20 mouse cellular contexts compared by ENCODE assay signal in the genomic region with DNA sequence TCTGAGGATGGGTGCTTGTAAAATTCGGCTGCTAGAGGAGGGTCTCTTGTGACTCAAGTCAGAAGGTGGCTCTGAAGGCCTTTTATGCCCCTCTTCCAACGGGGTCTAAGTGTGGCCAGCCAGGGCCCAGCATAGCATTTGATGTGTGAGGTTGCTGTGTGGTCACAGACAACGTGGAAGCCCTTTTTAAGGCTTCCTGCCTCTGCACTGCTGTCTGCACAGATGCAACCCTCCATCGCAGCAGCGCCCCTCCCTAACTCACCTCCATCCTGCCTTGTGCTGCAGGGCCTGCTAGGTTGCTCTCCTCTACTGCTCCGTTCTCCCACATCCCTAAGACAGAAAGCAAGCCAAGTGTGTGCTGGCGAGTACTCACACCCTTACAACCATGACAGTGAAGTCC. TPM values are rescaled to one million over a fixed set of nuclear protein-coding genes. Genes with fewer than 3 reads are reported as not detected.
DNase-seq lines count a peak whose midpoint lies in the region; ATAC-seq and TF ChIP-seq lines count a peak whose summit lies in the region.
"Had no signal": no experiment of that assay in that cellular context is flagged by ENCODE, and none has a peak within 500 bp of the region (broad histone marks: within the 10 kb centered on the region; RNA-seq: fewer than 3 reads in every experiment).

No protein-coding gene starts in this region.

- no peak overlapping the region for H3K4me2 ChIP-seq in intestine, embryonic 15.5 days (replicated peaks)
- no peak overlapping the region for H3K4me2 ChIP-seq in intestine, postnatal 0 days (replicated peaks; ENCODE audit: low read depth)
- H3K4me2 ChIP-seq: hindbrain, embryonic 15.5 days; limb, embryonic 12.5 days; liver, embryonic 11.5 days; neural tube, embryonic 13.5 days had no signal

- TF ChIP-seq CTCF in intestine, postnatal 0 days (IDR thresholded peaks at IDR 0.05; ENCODE audit: low read depth) = no peak
- no peak for TF ChIP-seq CTCF in ES-Bruce4 (IDR thresholded peaks at IDR 0.05; ENCODE audit: low read depth, low read length)

- H3K36me3 ChIP-seq in heart, embryonic 10.5 days = no peaks in the 10 kb centered on the region
- H3K36me3 ChIP-seq in intestine, embryonic 15.5 days = no peaks in the 10 kb centered on the region
- H3K36me3 ChIP-seq in intestine, postnatal 0 days (ENCODE audit: control insufficient read depth, insufficient read depth) = no peaks in the 10 kb centered on the region
- no peaks in the 10 kb centered on the region for H3K36me3 ChIP-seq in ES-Bruce4 (ENCODE audit: control insufficient read depth, insufficient read depth, low read length, poor library complexity, severe bottlenecking)
- H3K36me3 ChIP-seq: hindbrain, embryonic 15.5 days; limb, embryonic 12.5 days; neural tube, embryonic 13.5 days had no signal

- TF ChIP-seq POLR2A in ES-Bruce4 (IDR thresholded peaks at IDR 0.05; ENCODE audit: insufficient read depth, low read length) = no peak

- peak overlapping the region; percentile 47 for H3K27ac ChIP-seq in heart, embryonic 10.5 days
- 0 out of 2 replicates have a peak overlapping the region, but pooled peaks have one; percentile 9 for H3K27ac ChIP-seq in intestine, embryonic 15.5 days
- no peak overlapping the region for H3K27ac ChIP-seq in intestine, postnatal 0 days (ENCODE audit: low read depth, low read length)
- H3K27ac ChIP-seq in ES-Bruce4 (ENCODE audit: insufficient read depth, low read length) = peak overlapping the region; percentile 62
- H3K27ac ChIP-seq: hindbrain, embryonic 15.5 days; limb, embryonic 12.5 days; neural tube, embryonic 13.5 days had no signal

- H3K4me3 ChIP-seq in heart, embryonic 10.5 days = no peak overlapping the region
- H3K4me3 ChIP-seq in intestine, embryonic 15.5 days (replicated peaks) = no peak overlapping the region
- no peak overlapping the region for H3K4me3 ChIP-seq in intestine, postnatal 0 days (ENCODE audit: low read depth, low read length)
- H3K4me3 ChIP-seq in ES-Bruce4 (ENCODE audit: low read depth, low read length) = peak overlapping the region; percentile 4; the same call in 1 of the 2 replicates
- H3K4me3 ChIP-seq: hindbrain, embryonic 15.5 days; limb, embryonic 12.5 days; megakaryocyte, embryonic 14.5 days; neural tube, embryonic 13.5 days had no signal

- no peak for TF ChIP-seq EP300 in ES-Bruce4 (IDR thresholded peaks at IDR 0.05; ENCODE audit: insufficient read depth, low read depth, low read length)

- WGBS in heart, embryonic 10.5 days = 66% methylated on average over 7 of the region's 7 CpGs
- WGBS in intestine, embryonic 15.5 days = 75% methylated on average over 7 of the region's 7 CpGs
- WGBS in intestine, postnatal 0 days = 65% methylated on average over 7 of the region's 7 CpGs

- ATAC-seq in intestine, embryonic 15.5 days = no peak
- ATAC-seq in intestine, postnatal 0 days = no peak
- ATAC-seq: forebrain, postnatal 0 days; liver, postnatal 0 days had no signal

- H3K9ac ChIP-seq in intestine, embryonic 15.5 days = no peak overlapping the region
- no peak overlapping the region for H3K9ac ChIP-seq in intestine, postnatal 0 days (ENCODE audit: low read depth, low read length)
- H3K9ac ChIP-seq in ES-Bruce4 (ENCODE audit: low read depth, poor library complexity, severe bottlenecking) = peak overlapping the region; percentile 13; the same call in 1 of the 2 replicates
- H3K9ac ChIP-seq: forebrain, postnatal 0 days; hindbrain, embryonic 15.5 days; limb, embryonic 12.5 days; liver, postnatal 0 days; neural tube, embryonic 13.5 days had no signal

- DNase-seq in heart, embryonic 10.5 days (ENCODE audit: low spot score) = no peak
- no peak for DNase-seq in heart, adult 8-10 months (ENCODE audit: low spot score)
- DNase-seq in R1 (ENCODE audit: low read depth, low spot score) = peak; percentile 42
- no peak for DNase-seq in thymus, postnatal 10 days (ENCODE audit: low spot score in 2 of 2)
- DNase-seq: cerebellum, adult 9-10 months; forebrain, postnatal 0 days; kidney, adult 9 months; layer of hippocampus, postnatal 36 days; liver, postnatal 0 days; midbrain, embryonic 14.5 days; thymus, postnatal 14 days had no signal

- H3K27me3 ChIP-seq in heart, embryonic 10.5 days (ENCODE audit: insufficient read depth, poor library complexity, severe bottlenecking) = peaks cover 2% of the 10 kb centered on the region; the same call in 1 of the 2 replicates
- no peaks in the 10 kb centered on the region for H3K27me3 ChIP-seq in intestine, embryonic 15.5 days (replicated peaks)
- no peaks in the 10 kb centered on the region for H3K27me3 ChIP-seq in intestine, postnatal 0 days (replicated peaks; ENCODE audit: control insufficient read depth, insufficient read depth, low read length)
- H3K27me3 ChIP-seq in ES-Bruce4 (ENCODE audit: control insufficient read depth, insufficient read depth, low read length, poor library complexity, severe bottlenecking) = no peaks in the 10 kb centered on the region
- H3K27me3 ChIP-seq: hindbrain, embryonic 15.5 days; neural tube, embryonic 13.5 days had no signal

- H3K9me3 ChIP-seq in heart, embryonic 10.5 days = no peaks in the 10 kb centered on the region
- H3K9me3 ChIP-seq in intestine, embryonic 15.5 days = no peaks in the 10 kb centered on the region
- no peaks in the 10 kb centered on the region for H3K9me3 ChIP-seq in intestine, postnatal 0 days (ENCODE audit: control insufficient read depth)
- no peaks in the 10 kb centered on the region for H3K9me3 ChIP-seq in ES-Bruce4 (replicated peaks; ENCODE audit: control insufficient read depth, insufficient read depth, low read length, poor library complexity, severe bottlenecking)
- H3K9me3 ChIP-seq: hindbrain, embryonic 15.5 days; limb, embryonic 12.5 days; megakaryocyte, embryonic 14.5 days; neural tube, embryonic 13.5 days had no signal

- peaks cover 19% of the 10 kb centered on the region for H3K4me1 ChIP-seq in heart, embryonic 10.5 days
- no peaks in the 10 kb centered on the region for H3K4me1 ChIP-seq in intestine, embryonic 15.5 days (replicated peaks)
- H3K4me1 ChIP-seq in intestine, postnatal 0 days (replicated peaks; ENCODE audit: control insufficient read depth, insufficient read depth, low read length) = no peaks in the 10 kb centered on the region
- H3K4me1 ChIP-seq in ES-Bruce4 (ENCODE audit: control insufficient read depth, insufficient read depth, low read length) = peaks cover 10% of the 10 kb centered on the region
- H3K4me1 ChIP-seq: hindbrain, embryonic 15.5 days; limb, embryonic 12.5 days; neural tube, embryonic 13.5 days had no signal

RNA-seq across cellular contexts. Expression of a gene that starts 36.5 kb away (rescaled TPM):
- 64.0 and 67.0 TPM in 2 replicates for polyA plus RNA-seq in heart, embryonic 10.5 days (2016; fragmentation: Nextera tagmentation; extraction: Ambion mirVana)
- 100 to 1,000 TPM in 2 of 4 experiments, 10 to 100 TPM in 2; 92.9 to 115 (median 101) TPM for total RNA-seq in heart, adult 8-10 months (2022)
- 79.3 and 92.3 TPM in 2 replicates for polyA plus RNA-seq in intestine, embryonic 15.5 days (2015; fragmentation: Nextera tagmentation; extraction: Ambion mirVana)
- polyA plus RNA-seq in intestine, postnatal 0 days (2015; fragmentation: Nextera tagmentation; extraction: Ambion mirVana) = 74.7 and 83.2 TPM in 2 replicates
- 258 and 280 TPM in 2 replicates for polyA plus RNA-seq in ES-Bruce4 (2011; ENCODE audit: insufficient read depth, insufficient read length, low read depth, missing spikeins)

RNA-seq across cellular contexts. Expression of a gene that starts 46.8 kb away (rescaled TPM):
- 1.9 and 7.2 TPM in 2 replicates for polyA plus RNA-seq in heart, embryonic 10.5 days (2016; fragmentation: Nextera tagmentation; extraction: Ambion mirVana)
- total RNA-seq in heart, adult 8-10 months (2022) = 10 to 100 TPM; 21.1 to 47.5 (median 28.5) TPM
- polyA plus RNA-seq in intestine, embryonic 15.5 days (2015; fragmentation: Nextera tagmentation; extraction: Ambion mirVana) = 10.3 and 10.4 TPM in 2 replicates
- 3.2 and 4.5 TPM in 2 replicates for polyA plus RNA-seq in intestine, postnatal 0 days (2015; fragmentation: Nextera tagmentation; extraction: Ambion mirVana)
- polyA plus RNA-seq in ES-Bruce4 (2011; ENCODE audit: insufficient read depth, insufficient read length, low read depth, missing spikeins) = 8.3 and 8.5 TPM in 2 replicates
- polyA plus RNA-seq: C2C12 had no signal
